Mouse (Mus musculus) heart, postnatal 0 days (tissue): ENCODE results near the gene Gm10226.

ENCODE experiments used
- CTCF ChIP-seq: IDR thresholded peaks from 2 replicates; pipeline ENCODE4 v1.5.1; 2016; ENCODE audit warnings: antibody characterized with exemption, control low read depth, low read depth
- EP300 ChIP-seq: IDR thresholded peaks from 2 replicates; pipeline ENCODE4 v1.6.1; 2016; ENCODE audit warnings: antibody characterized with exemption, low read depth

- TF ChIP-seq CTCF, result no peak
- TF ChIP-seq EP300, result no peak
Measured at GRCm38 (mm10) chr17:21708401-21708800, 16.7 kb downstream of the Gm10226 start.
